Mouse (Mus musculus) activated CD4-positive, CD25-positive, alpha-beta regulatory T cell, adult 4 months (primary cell): Measurements from ENCODE around the gene Eif2ak3. TPM values are rescaled to one million over a fixed set of nuclear protein-coding genes. Genes with fewer than 3 reads are reported as not detected.
"Not testable (repeated sequence)": the region's sequence is repeated elsewhere in the genome, so short reads cannot be mapped to it uniquely, and the experiment has no call there.

Experiments
- ATAC-seq: one replicate; pipeline ENCODE4 v1.8.0; 2017
- polyA plus RNA-seq, 2 experiments: library from polyadenylated mRNA; unstranded; fragments of 100-300 nt; shearing (Covaris generic); gene quantifications; one replicate each; pipeline ENCODE4 v1.2.1; 2017

Gene Eif2ak3
- 1 to 10 TPM; 2.4 to 4.6 TPM for polyA plus RNA-seq

DNA sequence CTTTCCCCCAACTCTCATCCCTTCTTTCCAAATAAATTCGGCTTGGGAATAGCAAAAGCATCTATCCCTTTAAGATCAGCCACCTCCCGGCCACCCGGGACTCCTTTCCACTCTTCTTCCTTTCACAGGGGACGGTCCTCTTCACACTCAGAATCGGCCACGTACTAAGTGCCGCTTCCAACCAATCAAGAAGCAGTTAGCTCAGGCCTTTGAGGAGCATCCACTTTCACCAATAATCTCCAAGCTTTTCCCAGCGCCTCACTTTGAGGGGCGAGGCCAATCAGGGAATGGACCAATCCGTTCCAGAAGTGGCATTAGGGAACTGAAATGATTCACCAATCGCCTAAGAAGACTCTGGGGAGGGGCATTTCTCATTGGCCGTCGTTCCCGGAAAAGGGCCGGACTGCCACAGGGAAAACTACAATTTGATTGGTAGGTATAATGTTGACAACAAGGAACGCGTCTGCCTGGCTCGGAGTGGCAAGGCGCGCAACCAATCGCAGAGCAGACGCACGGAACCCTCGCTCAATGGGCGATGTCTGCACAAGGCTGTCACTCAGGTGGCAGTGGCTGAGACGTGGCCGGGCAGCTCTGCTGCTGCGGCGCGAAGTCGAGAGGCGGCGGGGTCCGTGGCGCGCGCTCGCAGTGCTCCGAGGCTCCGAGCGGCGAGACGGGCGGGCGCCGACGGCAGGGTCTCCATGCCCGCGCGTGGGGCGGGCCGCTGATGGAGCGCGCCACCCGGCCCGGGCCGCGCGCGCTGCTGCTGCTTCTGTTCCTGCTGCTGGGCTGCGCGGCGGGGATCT lies at the start of gene Eif2ak3:
TSS of gene Eif2ak3 (plus strand) at position 514 of the 803 bp plus-strand sequence.
- peak; percentile 86 for ATAC-seq

DNA sequence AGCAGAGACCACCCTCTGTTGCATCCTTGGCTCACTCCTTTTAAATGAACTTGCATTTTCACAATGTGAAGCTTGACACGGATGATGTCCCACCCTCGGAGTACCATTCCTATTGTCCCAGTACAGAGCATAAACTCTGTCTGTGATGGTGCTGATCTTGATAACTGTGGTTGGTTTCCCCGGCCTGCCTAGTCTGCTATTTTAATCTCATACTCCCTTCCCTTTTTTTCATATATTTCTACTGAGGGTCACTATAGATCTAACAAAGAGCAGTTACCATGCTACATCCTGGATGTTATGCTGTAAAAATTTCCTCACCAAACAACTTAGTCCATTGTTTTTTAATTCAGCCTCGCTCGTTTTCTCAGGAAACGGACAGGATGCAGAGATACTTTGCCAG lies 47.4 kb upstream of the Eif2ak3 start:
- no peak for ATAC-seq

GRCm38 (mm10) chr6:70797581-70798251 lies 46.6 kb upstream of the Eif2ak3 start:
- ATAC-seq: peak; percentile 97

DNA sequence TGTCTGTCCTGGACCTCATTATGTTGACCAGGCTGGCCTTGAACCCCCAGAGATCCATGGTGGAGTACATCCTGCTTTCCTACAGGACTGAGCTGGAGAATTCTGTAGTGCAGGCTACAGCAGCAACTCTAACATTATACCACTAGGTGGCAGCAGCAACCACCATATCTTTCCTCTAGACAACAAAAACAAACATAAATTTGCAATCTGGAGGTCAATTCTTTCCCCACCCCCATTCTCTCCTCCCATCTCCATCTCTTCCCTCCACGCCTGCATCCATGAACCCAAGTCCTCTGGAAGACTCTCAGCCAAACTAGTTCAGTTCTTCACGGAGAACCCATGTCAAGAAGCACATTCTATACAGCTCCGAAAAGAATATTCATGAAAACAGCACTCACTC lies 39.7 kb upstream of the Eif2ak3 start:
- ATAC-seq: peak; percentile 58

- peak; percentile 58 for ATAC-seq
Observed at GRCm38 (mm10) chr6:70805267-70805666, 39.0 kb upstream of the Eif2ak3 start.

- ATAC-seq: peak; percentile 87
Observed at GRCm38 (mm10) chr6:70805820-70806513, 38.3 kb upstream of the Eif2ak3 start.

GRCm38 (mm10) chr6:70806514-70806912 lies 37.8 kb upstream of the Eif2ak3 start:
- no peak for ATAC-seq

- ATAC-seq: no peak
Observed at GRCm38 (mm10) chr6:70810524-70810923, 33.8 kb upstream of the Eif2ak3 start.

GRCm38 (mm10) chr6:70811557-70812525 lies 32.5 kb upstream of the Eif2ak3 start:
- peak; percentile 80 for ATAC-seq

GRCm38 (mm10) chr6:70812526-70812895 lies 31.8 kb upstream of the Eif2ak3 start:
- no peak for ATAC-seq

DNA sequence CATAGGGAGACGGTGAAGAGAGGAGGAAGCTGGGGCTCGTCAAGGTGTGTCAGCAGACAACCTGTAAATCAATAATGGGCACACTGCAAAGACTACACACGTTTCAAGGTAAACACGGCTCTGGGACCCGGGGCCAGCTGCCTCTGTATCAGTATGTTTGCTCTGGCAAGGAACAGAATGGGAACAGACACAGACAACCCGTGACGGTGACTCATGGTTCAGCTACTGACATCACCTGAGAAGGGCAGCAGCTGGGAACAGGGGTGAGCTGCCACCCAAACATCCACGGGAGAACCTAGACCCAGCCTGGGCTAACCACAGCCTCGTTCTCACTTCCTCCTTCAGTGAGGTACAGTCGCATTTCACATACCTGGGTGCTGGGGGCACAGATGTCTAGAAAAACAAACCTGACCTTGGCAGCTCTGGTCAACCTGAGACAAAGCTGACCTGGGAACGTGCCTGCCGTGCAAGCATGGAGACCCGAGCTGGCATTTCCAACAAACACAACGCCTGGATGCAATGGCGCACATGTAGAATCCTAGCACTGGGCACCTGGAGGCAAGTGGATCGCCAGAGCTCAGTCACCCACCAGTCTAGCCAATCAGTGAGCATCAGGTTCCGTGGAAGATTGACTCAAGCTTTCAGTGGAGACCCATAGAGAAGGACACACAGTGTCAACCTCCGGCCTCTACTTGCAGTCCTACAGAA lies 30.2 kb upstream of the Eif2ak3 start:
- ATAC-seq: peak; percentile 62

DNA sequence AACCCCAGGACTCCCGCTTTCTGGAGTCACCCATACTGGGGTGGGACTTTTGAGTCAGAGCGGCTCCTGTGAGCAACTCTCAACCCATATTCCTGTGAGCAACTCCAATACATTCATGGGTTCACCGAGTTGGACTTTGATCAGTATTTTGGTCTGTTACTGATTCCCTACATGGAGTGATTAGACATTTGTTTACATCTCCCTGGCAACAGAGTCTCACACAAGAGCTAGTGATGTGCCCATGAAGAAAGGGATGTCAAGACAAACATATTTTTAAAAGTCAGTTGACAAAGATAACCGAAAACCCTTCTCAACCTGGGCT lies 29.7 kb upstream of the Eif2ak3 start:
- ATAC-seq: no peak

- no peak for ATAC-seq
Observed at GRCm38 (mm10) chr6:70815471-70815870, 28.8 kb upstream of the Eif2ak3 start.

GRCm38 (mm10) chr6:70821566-70821965 lies 22.7 kb upstream of the Eif2ak3 start:
- no peak for ATAC-seq

GRCm38 (mm10) chr6:70822386-70822910 lies 21.9 kb upstream of the Eif2ak3 start:
- ATAC-seq: no peak

DNA sequence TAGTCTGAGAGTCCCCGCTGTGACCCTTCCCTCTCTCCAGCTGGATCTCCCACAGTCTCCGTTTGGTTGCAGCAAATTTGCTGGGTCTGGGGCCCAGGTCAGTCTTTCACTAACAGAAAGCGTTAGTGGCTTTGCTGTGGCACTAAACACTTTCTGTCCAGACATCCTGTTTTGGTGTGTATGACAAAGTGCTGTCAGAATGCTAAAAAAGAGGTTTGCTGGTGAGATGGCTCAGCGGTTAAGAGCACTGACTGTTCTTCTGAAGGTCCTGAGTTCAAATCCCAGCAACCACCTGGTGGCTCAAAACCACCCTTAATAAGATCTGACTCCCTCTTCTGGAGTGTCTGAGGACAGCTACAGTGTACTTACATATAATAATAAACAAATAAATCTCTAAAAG lies 21.0 kb upstream of the Eif2ak3 start:
- ATAC-seq: not testable (repeated sequence)

DNA sequence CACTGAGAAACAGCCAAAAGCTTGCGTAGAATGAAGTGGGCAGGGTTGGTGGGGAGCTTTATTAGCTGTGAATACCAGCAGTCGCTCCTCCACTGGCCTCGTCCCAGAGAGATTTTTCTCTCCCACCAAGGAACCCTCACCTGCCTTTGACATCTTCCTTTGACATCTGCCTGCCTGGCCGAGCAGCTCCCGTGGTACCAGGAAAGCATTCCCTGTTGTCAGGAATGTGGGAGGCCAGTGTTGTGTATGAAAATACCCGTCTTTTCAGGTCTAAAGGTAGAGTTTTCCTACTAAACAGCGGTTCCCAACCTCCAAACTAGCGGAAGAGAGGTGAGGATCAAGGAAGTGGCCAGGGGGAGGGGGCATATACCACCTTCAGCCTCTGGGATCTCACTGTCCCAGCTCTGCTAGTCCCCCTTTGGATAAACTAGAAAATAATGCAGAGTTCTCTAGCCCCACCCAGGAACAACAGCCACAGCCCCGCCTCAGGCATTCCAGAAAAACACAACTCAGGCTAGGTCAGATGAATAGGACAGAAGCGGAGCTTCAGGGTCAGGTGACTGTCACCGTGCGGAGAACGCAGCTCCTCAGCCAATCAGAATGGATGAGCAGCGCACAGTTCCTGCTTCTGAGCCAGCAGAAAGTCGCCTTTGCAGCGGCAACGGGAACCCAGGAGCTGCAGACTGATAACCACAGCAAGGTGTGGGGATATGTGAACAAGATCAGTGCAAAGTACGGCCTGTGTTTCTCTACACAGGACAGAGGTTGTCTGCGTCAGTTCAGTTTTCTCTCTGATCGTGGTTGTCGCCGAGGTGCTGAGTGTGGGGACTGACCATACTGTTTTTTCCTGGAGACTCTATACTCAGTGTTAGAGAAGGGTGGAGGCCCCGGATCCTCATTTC lies 20.0 kb upstream of the Eif2ak3 start:
- peak; percentile 69 for ATAC-seq

DNA sequence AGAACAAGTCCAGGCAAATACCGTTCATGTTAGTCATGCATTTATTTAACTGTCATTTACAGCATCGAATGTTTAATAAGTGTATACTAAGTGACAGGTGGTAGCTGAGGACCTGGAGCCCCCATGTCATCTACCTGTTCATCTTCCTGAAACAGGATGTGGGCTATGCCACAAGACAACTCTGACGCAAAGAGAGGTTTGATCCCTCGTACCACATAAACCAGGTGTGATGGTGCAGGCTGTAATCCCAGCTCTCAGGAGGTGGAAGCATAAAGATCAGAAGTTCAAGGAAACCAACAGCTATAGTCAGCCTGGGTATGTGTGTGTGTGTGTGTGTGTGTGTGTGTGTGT lies 19.4 kb upstream of the Eif2ak3 start:
- peak; percentile 89 for ATAC-seq

- no peak for ATAC-seq
Observed at GRCm38 (mm10) chr6:70829451-70829850, 14.9 kb upstream of the Eif2ak3 start.

DNA sequence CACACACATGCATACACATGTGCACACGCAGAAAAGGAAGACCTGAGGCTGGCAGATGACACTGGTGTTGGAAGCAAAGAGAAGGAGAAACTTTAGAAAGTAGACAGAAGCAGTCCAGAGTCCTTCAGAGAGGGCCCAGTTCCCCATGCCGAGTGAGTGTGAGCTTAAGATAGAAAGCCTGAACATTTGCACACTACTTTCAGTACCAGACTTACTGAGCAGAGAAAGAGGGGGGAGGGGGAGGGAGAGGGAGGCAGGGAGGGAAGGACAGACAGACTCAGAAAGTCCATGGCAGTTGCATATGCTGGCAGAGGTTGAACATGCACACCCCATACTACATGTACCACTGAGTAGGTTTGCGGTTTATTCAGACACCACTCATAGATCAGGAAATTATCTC lies 13.8 kb upstream of the Eif2ak3 start:
- no peak for ATAC-seq
